Mouse (Mus musculus) B cell, adult 2 months (primary cell): ENCODE results near the gene Yy1.

ENCODE experiments used
- DNase-seq, 2 experiments: peaks; one replicate each; pipeline ENCODE4 v3.0.0; 2022

Yy1 gene

GRCm38 (mm10) chr12:108780108-108780877 lies 12.5 kb upstream of the Yy1 start:
- DNase-seq, result no peak

GRCm38 (mm10) chr12:108785161-108785560 lies 7.6 kb upstream of the Yy1 start:
- DNase-seq, result no peak

GRCm38 (mm10) chr12:108787329-108787728 lies 5.4 kb upstream of the Yy1 start:
- no peak for DNase-seq

DNA sequence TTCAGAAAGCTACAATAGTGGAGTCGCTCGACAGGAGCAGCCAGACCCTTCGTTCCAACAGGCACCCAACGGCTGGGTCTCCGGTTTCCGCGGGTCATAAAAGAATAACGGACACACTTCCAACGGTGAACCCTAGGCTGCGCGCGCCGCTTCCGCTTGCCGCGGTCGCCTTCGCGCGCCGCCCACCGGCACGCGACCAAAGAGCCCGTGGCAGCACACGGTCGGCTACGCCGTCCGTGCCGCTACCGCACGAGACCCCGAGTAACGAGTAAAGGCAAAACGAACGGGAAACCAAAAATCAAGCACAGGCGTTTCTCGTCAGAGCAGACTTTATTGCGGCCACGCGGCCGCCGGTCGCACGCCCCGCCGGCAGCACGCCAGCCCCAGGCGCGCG lies 624 bp upstream of the Yy1 start:
- DNase-seq, result peak; percentile 80 to 85

DNA sequence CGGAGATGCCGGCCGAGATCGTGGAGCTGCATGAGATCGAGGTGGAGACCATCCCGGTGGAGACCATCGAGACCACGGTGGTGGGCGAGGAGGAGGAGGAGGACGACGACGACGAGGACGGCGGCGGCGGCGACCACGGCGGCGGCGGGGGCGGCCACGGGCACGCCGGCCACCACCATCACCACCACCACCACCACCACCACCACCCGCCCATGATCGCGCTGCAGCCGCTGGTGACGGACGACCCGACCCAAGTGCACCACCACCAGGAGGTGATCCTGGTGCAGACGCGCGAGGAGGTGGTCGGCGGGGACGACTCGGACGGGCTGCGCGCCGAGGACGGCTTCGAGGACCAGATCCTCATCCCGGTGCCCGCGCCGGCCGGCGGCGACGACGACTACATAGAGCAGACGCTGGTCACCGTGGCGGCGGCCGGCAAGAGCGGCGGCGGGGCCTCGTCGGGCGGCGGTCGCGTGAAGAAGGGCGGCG lies 724 bp downstream of the Yy1 start:
- DNase-seq, result peak; percentile 26 to 34

DNA sequence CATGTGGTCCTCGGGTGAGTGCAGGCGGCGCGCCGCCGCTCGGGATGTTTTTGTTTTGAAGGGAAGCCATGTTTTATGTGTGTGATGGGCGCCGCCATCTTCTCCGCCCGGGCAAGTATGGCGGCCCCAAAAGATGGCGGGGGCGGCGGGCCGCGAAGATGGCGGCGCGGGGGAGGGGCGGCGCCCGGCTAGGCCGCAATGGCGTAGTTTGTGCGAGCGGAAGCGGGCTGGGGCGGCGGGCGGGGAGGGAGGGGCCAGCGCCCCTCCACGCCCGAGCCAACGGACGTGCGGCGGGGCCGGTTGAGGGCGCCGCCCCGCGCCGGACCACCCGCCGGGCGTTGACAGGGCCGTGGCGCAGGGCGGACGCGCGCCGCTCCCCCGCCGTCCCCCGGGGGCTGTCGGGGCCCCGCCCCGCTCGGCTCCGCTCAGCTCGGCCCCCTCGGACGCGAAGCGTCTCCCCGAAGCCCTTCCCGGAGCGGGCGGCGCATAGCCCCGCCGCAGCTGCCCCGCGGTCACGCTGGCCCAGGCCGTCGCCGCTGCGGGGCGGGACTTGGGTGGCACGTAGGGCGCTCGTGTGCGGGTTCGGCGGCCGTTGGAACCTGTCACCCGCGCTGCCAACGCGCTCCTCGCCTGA lies 1.4 kb downstream of the Yy1 start:
- peak; percentile 81 to 83 for DNase-seq

GRCm38 (mm10) chr12:108794979-108795537 lies 2.3 kb downstream of the Yy1 start:
- no peak for DNase-seq

DNA sequence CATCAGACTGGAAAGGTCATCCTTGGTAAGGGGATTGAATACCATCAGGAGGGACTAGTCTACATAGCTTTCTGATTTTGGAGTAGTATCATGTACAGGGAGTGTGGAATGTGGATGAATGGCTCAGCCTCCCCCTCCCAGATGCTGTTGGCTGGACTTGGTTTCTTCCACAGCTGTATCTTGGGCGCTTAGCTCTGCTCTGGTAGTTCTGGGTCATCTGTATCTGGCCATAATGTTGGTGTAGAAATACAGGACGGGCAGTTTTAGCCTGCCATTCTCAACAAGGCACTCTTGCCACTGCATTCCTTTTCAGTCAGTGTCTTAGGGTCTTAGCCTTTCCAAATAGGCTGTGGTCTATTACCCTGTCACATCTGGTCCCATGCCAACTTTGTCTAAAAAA lies 8.8 kb downstream of the Yy1 start:
- no peak for DNase-seq

DNA sequence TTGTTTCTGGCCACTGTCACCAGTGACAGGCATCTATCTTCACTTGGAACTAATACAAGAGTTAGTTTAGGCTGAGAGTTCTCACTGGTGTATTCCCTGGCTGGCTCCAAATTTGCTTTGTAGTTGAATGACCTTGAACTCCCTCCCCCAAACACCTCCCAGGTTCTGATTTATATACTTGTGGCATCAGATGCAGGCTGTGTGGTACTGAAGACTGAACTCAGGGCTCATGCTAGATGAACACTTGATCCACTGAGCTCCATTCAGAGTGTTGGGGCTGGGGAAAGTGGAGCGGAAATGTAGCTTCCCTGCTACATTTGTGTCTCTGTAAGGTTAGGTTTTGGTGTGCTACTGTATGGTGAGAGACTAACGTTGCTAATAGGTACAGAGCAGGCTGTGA lies 11.6 kb downstream of the Yy1 start:
- DNase-seq, result no peak

- DNase-seq, result no peak
Measured at GRCm38 (mm10) chr12:108808465-108808864, 15.7 kb downstream of the Yy1 start.

- DNase-seq, result no peak
Measured at GRCm38 (mm10) chr12:108809771-108810170, 17.0 kb downstream of the Yy1 start.

DNA sequence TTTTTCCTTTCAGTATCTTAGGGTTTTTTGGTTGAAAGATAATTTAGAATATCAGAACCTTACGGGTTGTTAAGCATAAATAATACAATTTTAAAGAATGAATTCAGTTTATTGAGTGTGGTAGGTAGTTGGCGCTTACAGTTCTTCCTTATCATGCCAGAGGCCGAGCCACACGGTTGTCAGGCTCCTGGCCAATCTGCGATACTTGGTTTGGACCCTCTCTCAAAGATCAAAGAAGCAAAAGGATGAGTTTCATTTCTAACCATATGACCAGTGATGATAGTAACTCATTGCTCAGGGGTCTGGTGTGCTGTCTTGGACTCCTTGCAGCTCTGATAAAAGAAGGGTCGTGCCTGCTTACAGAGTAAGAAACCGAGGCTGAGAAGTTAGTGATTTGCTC lies 17.5 kb downstream of the Yy1 start:
- no peak for DNase-seq

DNA sequence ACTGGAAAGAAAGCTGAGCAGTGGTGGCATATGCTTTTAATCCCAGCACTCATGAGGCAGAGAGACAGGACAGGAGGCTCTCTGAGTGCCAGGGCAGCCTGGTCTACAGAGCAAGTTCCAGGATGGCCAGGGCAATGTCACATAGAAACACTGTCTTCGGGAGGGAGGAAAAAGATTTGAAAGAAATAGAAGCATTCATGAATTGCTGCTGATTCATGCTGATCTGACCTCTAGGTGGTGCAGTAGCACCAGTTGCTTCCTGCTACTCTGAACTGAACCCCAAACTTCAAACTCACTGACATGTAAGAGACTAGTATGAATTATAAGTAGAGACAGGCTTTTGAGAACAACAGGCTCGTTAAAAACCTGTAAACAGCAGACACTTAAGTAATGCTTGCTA lies 18.4 kb downstream of the Yy1 start:
- DNase-seq, result peak; percentile 19 to 29

- no peak for DNase-seq
Measured at GRCm38 (mm10) chr12:108812463-108812862, 19.7 kb downstream of the Yy1 start.

GRCm38 (mm10) chr12:108814470-108814869 lies 21.7 kb downstream of the Yy1 start:
- no peak for DNase-seq

- no peak for DNase-seq
Measured at GRCm38 (mm10) chr12:108816569-108816968, 23.8 kb downstream of the Yy1 start.

GRCm38 (mm10) chr12:108820461-108820860 lies 27.7 kb downstream of the Yy1 start:
- DNase-seq, result no peak

DNA sequence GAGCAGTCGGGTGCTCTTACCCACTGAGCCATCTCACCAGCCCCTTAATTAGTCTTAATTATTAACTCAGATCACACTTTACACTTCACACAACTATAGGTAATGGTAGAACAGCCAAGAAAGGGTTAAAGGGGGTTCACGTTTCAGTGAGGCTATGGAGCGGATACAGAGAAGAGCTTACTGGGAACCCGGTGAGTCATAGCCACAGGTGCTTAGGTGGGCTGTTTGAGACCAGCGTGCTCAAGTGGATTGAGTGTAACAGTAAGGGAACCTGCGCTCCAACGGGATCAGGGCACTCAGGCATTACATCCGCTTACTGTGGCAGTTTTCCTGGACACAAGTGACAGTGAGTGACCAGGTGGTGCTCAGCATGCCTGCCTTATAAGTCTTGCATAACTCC lies 30.3 kb downstream of the Yy1 start:
- DNase-seq, result no peak

GRCm38 (mm10) chr12:108824225-108824874 lies 31.6 kb downstream of the Yy1 start:
- no peak for DNase-seq

GRCm38 (mm10) chr12:108825561-108826224 lies 32.9 kb downstream of the Yy1 start:
- DNase-seq, result no peak

DNA sequence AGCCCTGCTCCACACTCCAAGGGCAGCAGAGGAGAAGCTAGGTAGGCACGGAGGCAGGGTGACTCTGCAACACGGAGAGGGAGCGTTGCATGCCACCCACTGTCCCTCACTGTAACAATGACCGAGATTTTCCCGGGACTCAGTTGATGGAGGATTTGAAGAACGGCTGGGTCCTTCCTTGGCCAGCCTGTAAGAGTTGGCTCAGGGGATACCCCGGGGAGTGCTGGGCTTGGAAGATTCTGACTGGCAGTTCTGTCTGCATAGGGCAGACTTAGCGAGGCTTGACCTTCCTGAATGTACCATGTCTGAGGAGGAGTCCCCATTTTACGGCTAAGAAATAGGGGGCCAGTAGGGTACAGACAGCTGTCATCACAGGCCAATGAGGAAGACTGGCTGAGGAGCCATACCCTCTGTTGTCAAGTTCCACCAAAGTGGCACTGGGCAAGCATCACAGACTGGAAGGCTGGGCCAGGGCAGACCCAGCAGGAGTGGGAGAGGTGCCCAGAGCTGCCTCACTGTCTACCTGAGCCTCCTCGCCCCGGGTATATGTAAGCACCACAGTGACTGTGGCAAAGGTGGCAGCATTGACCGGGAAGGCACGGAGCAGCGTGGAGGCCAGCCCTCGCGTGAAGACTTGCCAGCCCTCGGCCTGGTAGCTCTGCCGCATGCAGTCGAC lies 33.6 kb downstream of the Yy1 start:
- DNase-seq, result no peak

GRCm38 (mm10) chr12:108826958-108827535 lies 34.3 kb downstream of the Yy1 start:
- DNase-seq, result no peak
